Mouse (Mus musculus) liver, embryonic 14.5 days (tissue): ENCODE results near the gene Flad1.

Source experiments
- CTCF ChIP-seq: IDR thresholded peaks from 2 replicates; pipeline ENCODE4 v1.5.1; 2016; ENCODE audit warnings: antibody characterized with exemption, low read depth, control low read depth
- EP300 ChIP-seq: IDR thresholded peaks from 2 replicates; pipeline ENCODE4 v1.6.1; 2016; ENCODE audit warnings: antibody characterized with exemption, low read depth

DNA sequence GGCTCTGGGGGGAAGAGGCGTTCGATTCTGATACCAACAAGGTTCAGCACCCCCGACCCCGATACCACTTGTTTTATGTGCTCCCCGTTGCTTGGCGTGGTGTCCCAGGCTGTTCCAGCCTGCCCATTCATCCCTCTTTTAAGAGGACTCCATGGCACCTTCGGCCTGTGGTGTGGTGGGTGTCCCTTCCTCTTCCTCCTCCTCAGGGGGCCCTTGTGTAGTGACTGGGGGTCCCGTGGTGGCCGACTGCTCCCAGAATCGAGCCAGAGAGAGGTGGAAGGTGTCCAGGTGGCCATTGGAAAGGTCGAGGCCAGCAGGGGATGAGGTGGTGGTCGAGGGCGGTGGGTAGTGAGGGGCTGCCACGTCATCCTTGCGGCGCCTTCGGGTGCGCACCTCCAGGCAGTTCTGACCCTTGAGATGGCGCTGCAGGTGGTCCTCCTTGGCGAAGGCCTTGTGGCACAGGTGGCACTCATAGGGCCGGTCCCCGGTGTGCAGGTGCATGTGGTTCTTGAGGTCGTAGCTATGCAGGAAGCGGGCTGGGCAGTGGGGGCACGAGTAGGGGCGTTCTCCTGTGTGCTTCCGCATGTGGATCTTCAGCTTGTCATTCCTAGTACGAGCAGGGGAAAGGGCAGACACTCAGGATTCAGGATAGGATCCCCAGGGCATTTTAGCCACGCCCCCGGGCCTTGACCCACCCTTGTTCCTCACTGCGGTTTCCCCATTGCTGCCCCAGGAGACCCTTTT is 32.1 kb downstream of the Flad1 start:
- TF ChIP-seq CTCF (no peak), EP300 (no peak)
